Mouse (Mus musculus): ENCODE data around the gene Ifitm6.
"Not testable (repeated sequence)": the region's sequence is repeated elsewhere in the genome, so short reads cannot be mapped to it uniquely, and the experiment has no call there.

Ifitm6 gene

DNA sequence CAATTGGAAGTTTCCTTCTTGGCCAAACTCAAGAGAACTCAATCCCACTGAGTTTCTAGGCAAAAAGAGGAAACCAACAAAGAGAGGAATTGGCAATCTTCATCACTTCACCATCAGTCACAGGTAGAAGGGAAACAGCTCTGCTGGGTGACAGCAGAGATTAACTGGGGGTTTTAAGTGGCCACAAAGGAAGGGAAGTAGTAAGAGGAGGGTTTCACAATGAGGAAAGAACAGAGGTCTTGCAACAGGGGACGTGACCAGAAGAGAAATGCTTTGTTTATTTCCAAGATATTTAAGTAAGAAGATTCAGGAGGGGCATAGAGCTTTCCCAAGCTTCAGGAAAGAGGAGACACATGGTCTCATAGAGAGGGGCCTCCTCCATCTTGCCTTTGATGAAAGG lies 19.9 kb downstream of the Ifitm6 start:
- H3K9me3 ChIP-seq (ENCODE audit: low read length) = no peaks in the 10 kb centered on the region
- peaks cover 33% of the 10 kb centered on the region for H3K4me1 ChIP-seq (replicated peaks; ENCODE audit: low read depth, low read length)
- no peak for TF ChIP-seq POU5F1 (IDR thresholded peaks at IDR 0.05; ENCODE audit: borderline replicate concordance, low read length)
- TF ChIP-seq CTCF (conservative IDR thresholded peaks at IDR 0.05; ENCODE audit: low read length) = no peak
- no peak for TF ChIP-seq NANOG (IDR thresholded peaks at IDR 0.05; ENCODE audit: borderline replicate concordance, low read length)
- H3K36me3 ChIP-seq (ENCODE audit: insufficient read depth, low read length) = no peaks in the 10 kb centered on the region
- H3K27me3 ChIP-seq (ENCODE audit: insufficient read depth, low read length) = no peaks in the 10 kb centered on the region
- H3K4me3 ChIP-seq (replicated peaks; ENCODE audit: low read length) = no peak overlapping the region

DNA sequence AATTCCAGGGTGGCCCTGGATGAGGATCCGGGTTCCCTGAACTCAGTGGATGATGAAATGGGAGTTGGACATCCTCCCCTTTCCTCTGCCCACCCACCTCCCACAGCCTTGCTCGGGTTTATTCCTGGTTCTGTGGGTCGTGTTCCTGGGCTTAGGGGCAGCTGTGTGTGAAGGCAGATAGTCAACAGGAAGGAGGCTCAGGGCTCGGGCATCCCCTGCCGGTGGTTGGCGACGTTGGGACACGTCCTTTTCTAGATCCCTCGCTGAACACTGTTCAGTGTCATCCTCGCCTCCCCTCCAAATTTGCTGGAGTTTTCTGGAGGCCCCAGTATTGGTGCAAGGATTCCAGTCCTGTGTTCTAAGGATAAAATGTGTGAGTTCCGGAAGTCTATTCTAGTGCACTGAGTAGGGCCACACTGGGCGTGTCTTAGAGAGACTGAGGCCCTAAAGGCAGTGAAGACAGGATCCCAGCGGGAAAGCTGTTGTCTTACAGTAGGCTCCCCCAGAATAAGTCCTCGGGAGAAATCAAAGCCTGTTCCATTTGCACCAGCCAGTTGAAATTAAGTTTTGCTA lies 26.5 kb downstream of the Ifitm6 start:
- no peaks in the 10 kb centered on the region for H3K36me3 ChIP-seq (ENCODE audit: insufficient read depth, low read length)
- no peaks in the 10 kb centered on the region for H3K27me3 ChIP-seq (ENCODE audit: insufficient read depth, low read length)
- H3K9me3 ChIP-seq (ENCODE audit: low read length) = no peaks in the 10 kb centered on the region
- peak overlapping the region; percentile 63 for H3K4me3 ChIP-seq (replicated peaks; ENCODE audit: low read length)
- peak; percentile 13; the same call in 1 of the 2 replicates for TF ChIP-seq CTCF (conservative IDR thresholded peaks at IDR 0.05; ENCODE audit: low read length)
- no peak for TF ChIP-seq NANOG (IDR thresholded peaks at IDR 0.05; ENCODE audit: borderline replicate concordance, low read length)
- TF ChIP-seq POU5F1 (IDR thresholded peaks at IDR 0.05; ENCODE audit: borderline replicate concordance, low read length) = no peak
- peaks cover 82% of the 10 kb centered on the region for H3K4me1 ChIP-seq (replicated peaks; ENCODE audit: low read depth, low read length)

DNA sequence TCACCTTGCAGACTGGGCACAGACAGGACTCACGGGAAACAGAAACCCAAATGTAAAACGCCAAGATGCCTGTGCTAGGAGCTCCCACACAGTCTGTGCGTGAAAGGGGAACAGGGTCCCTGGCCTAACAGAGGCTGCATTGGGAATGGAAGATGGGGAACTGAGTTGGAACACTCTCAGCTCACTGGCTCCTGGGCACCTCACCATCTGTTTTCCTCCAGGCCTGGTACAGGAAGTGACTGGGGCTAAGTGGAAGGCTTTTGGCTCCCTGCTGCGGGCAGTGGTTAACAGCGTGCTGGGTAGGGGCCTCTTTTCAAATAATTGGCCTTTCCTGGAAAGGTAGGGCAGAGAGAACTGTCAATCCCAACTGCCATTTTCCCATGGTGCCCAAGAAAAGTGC lies 27.1 kb downstream of the Ifitm6 start:
- Histone ChIP-seq H3K36me3 (ENCODE audit: insufficient read depth, low read length) (no peaks in the 10 kb centered on the region), H3K4me3 (replicated peaks; ENCODE audit: low read length) (peak overlapping the region; percentile 63), H3K4me1 (replicated peaks; ENCODE audit: low read depth, low read length) (peaks cover 84% of the 10 kb centered on the region), H3K9me3 (ENCODE audit: low read length) (no peaks in the 10 kb centered on the region), H3K27me3 (ENCODE audit: insufficient read depth, low read length) (no peaks in the 10 kb centered on the region)
- TF ChIP-seq POU5F1 (IDR thresholded peaks at IDR 0.05; ENCODE audit: borderline replicate concordance, low read length) = no peak
- no peak for TF ChIP-seq NANOG (IDR thresholded peaks at IDR 0.05; ENCODE audit: borderline replicate concordance, low read length)
- no peak for TF ChIP-seq CTCF (conservative IDR thresholded peaks at IDR 0.05; ENCODE audit: low read length)

DNA sequence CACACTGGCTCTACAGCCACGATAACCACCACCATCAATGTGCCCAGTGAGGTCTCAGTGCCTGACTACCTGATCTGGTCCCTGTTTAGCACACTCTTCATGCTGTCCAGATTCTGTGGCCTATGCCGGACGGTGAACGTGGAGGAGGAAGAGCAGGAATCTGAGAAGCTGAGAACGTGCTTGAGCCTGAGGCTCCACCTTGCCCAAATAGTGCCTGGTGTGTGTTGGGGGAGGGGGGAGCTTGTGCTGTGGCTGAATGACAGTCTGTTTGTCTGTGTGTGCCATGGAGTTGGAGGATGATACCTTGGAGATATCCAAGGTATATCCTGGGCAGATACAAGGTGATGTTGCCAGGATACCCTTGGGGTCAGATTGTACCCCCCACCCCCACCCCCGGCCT lies 27.5 kb downstream of the Ifitm6 start:
- TF ChIP-seq POU5F1 (IDR thresholded peaks at IDR 0.05; ENCODE audit: borderline replicate concordance, low read length) (no peak), NANOG (IDR thresholded peaks at IDR 0.05; ENCODE audit: borderline replicate concordance, low read length) (no peak), CTCF (conservative IDR thresholded peaks at IDR 0.05; ENCODE audit: low read length) (no peak)
- H3K9me3 ChIP-seq (ENCODE audit: low read length) = no peaks in the 10 kb centered on the region
- H3K4me3 ChIP-seq (replicated peaks; ENCODE audit: low read length) = peak overlapping the region; percentile 63
- H3K36me3 ChIP-seq (ENCODE audit: insufficient read depth, low read length) = no peaks in the 10 kb centered on the region
- no peaks in the 10 kb centered on the region for H3K27me3 ChIP-seq (ENCODE audit: insufficient read depth, low read length)
- peaks cover 84% of the 10 kb centered on the region for H3K4me1 ChIP-seq (replicated peaks; ENCODE audit: low read depth, low read length)

DNA sequence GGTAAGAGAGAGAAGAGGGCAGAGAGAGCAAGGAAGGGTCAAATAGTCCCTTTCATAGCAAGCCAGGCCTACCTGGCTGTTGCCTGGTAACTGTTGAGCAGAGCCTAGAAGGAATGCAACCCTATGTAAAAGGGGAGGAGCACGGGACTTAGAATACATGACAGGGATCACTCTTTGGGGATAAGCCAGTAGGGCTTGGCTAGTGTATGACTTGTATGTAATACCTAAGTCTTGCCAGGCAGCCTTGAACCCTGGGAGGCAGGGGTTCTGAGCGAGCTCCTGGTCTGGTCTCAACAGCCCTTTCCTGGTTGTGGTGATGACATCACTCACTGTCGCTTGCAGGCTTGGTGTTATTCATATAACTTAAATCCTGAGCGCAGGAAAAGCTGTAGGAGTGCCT lies 28.7 kb downstream of the Ifitm6 start:
- Histone ChIP-seq H3K36me3 (ENCODE audit: insufficient read depth, low read length) (no peaks in the 10 kb centered on the region), H3K4me3 (replicated peaks; ENCODE audit: low read length) (no peak overlapping the region), H3K27me3 (ENCODE audit: insufficient read depth, low read length) (no peaks in the 10 kb centered on the region), H3K9me3 (ENCODE audit: low read length) (no peaks in the 10 kb centered on the region), H3K4me1 (replicated peaks; ENCODE audit: low read depth, low read length) (peaks cover 79% of the 10 kb centered on the region)
- no peak for TF ChIP-seq POU5F1 (IDR thresholded peaks at IDR 0.05; ENCODE audit: borderline replicate concordance, low read length)
- no peak for TF ChIP-seq CTCF (conservative IDR thresholded peaks at IDR 0.05; ENCODE audit: low read length)
- TF ChIP-seq NANOG (IDR thresholded peaks at IDR 0.05; ENCODE audit: borderline replicate concordance, low read length) = no peak

DNA sequence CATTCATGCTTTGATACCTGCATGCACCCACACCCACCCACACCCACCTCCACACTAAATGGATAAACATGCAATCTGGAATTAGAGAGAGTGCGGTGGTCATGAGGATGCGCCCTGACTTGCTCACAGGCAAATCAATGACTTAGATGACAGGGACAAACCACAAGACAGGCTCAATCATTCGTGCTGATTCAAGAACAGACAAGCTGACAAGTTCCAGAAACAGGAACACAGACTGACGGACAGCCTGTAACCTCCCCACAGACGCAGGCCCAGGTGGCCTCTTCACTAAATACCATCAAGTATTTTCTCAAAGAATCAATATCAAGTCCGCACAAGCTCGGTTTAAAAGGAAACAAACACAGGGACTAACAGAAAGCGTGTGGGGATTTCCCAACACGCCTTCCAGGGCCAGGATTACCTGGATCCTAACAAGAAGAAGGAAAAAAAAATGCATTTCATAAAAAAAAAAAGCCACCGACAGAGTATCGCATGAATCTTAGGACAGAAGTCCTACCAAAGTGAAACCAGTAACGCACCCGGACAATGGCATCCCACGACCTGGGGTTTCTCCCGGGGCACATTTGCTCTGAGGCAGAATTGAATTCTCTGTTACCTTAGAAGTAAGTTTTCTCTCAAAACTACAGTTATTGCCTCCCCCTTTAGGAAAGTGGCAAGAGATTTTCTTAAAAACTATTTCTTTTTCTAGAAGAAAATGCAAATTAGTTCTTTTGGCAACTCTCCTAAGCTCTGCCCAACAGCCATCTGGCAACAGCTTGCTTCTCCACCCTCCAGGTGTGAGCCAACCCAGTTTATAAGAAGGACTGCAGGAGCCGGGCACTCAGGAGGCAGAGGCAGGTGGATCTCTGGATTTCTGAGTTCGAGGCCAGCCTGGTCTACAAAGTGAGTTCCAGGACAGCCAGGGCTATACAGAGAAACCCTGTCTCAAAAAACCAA lies 30.3 kb downstream of the Ifitm6 start:
- TF ChIP-seq NANOG (IDR thresholded peaks at IDR 0.05; ENCODE audit: borderline replicate concordance, low read length) = no peak
- Histone ChIP-seq H3K27me3 (ENCODE audit: insufficient read depth, low read length) (no peaks in the 10 kb centered on the region), H3K4me1 (replicated peaks; ENCODE audit: low read depth, low read length) (peaks cover 80% of the 10 kb centered on the region), H3K9me3 (ENCODE audit: low read length) (no peaks in the 10 kb centered on the region), H3K4me3 (replicated peaks; ENCODE audit: low read length) (no peak overlapping the region), H3K36me3 (ENCODE audit: insufficient read depth, low read length) (no peaks in the 10 kb centered on the region)

DNA sequence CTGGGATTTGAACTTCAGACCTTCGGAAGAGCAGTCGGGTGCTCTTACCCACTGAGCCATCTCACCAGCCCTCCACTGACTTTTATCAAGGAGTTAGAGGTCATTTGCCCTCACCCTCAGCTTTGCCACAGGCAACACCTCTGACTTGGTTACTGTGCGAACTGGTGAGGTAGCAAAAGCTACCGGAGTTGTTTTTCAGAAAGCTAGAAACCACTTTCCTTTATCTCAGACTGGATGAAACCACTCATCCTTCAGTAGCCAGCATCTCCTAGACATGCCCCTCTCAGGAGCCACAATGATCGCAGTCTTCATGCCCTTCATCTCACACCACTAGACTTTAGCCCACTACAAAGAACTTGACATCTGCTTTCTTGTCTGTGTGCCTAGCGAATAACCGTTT lies 34.8 kb downstream of the Ifitm6 start:
- Histone ChIP-seq H3K27me3 (ENCODE audit: insufficient read depth, low read length) (no peaks in the 10 kb centered on the region), H3K4me1 (replicated peaks; ENCODE audit: low read depth, low read length) (peaks cover 62% of the 10 kb centered on the region), H3K4me3 (replicated peaks; ENCODE audit: low read length) (no peak overlapping the region), H3K36me3 (ENCODE audit: insufficient read depth, low read length) (peaks cover 5% of the 10 kb centered on the region; the same call in 1 of the 2 replicates), H3K9me3 (ENCODE audit: low read length) (no peaks in the 10 kb centered on the region)
- TF ChIP-seq NANOG (IDR thresholded peaks at IDR 0.05; ENCODE audit: borderline replicate concordance, low read length) = no peak
- no peak for TF ChIP-seq CTCF (conservative IDR thresholded peaks at IDR 0.05; ENCODE audit: low read length)

DNA sequence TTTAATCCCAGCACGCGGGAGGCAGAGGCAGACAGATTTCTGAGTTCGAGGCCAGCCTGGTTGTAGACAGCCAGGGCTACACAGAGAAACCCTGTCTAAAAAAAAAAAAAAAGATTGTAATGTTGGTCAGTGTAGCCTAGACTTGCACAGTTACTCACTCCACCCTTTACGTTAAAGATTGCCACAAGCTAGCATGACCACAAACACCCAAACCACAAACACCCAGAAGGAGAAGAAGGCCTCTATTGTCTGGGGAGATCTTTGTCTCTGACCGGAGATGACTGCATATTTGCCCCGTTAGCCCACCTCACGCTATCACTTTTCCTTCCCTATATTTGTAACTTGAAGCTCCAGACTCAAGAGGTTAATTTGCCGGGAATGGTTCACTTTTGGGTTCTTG lies 36.0 kb downstream of the Ifitm6 start:
- Histone ChIP-seq H3K9me3 (ENCODE audit: low read length) (no peaks in the 10 kb centered on the region), H3K4me3 (replicated peaks; ENCODE audit: low read length) (no peak overlapping the region), H3K36me3 (ENCODE audit: insufficient read depth, low read length) (peaks cover 5% of the 10 kb centered on the region; the same call in 1 of the 2 replicates), H3K4me1 (replicated peaks; ENCODE audit: low read depth, low read length) (peaks cover 62% of the 10 kb centered on the region), H3K27me3 (ENCODE audit: insufficient read depth, low read length) (no peaks in the 10 kb centered on the region)
- TF ChIP-seq POU5F1 (IDR thresholded peaks at IDR 0.05; ENCODE audit: borderline replicate concordance, low read length) (no peak), CTCF (conservative IDR thresholded peaks at IDR 0.05; ENCODE audit: low read length) (no peak), NANOG (IDR thresholded peaks at IDR 0.05; ENCODE audit: borderline replicate concordance, low read length) (no peak)

DNA sequence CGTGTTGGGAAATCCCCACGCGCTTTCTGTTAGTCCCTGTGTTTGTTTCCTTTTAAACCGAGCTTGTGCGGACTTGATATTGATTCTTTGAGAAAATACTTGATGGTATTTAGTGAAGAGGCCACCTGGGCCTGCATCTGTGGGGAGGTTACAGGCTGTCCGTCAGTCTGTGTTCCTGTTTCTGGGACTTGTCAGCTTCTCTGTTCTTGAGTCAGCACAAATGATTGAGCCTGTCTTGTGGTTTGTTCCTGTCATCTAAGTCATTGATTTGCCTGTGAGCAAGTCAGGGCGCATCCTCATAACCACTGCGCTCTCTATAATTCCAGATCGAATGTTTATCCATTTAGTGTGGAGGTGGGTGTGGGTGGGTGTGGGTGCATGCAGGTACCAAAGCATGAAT lies 41.0 kb downstream of the Ifitm6 start:
- not testable (repeated sequence) for H3K9me3 ChIP-seq (ENCODE audit: low read length)
- H3K4me1 ChIP-seq (replicated peaks; ENCODE audit: low read depth, low read length) = peaks cover 76% of the 10 kb centered on the region

More for the DNA sequence above, 41.0 kb downstream of the Ifitm6 start:
- H3K27me3 ChIP-seq (ENCODE audit: insufficient read depth, low read length); H3K36me3 ChIP-seq (ENCODE audit: insufficient read depth, low read length): not testable (repeated sequence)
- peak overlapping the region; percentile 37 for H3K4me3 ChIP-seq (replicated peaks; ENCODE audit: low read length)

All from E14TG2a.4 (cell line).